Mouse (Mus musculus): ENCODE measurements at regions not wholly inside any gene's neighbourhood (a gene's known extent, or its start where the extent isn't known, plus 50 kb on each side); places are given as distances from the start of the nearest gene placed in this dataset.
A peak's percentile ranks its signal among the peaks of the same experiment; 100 is the strongest.

DNA sequence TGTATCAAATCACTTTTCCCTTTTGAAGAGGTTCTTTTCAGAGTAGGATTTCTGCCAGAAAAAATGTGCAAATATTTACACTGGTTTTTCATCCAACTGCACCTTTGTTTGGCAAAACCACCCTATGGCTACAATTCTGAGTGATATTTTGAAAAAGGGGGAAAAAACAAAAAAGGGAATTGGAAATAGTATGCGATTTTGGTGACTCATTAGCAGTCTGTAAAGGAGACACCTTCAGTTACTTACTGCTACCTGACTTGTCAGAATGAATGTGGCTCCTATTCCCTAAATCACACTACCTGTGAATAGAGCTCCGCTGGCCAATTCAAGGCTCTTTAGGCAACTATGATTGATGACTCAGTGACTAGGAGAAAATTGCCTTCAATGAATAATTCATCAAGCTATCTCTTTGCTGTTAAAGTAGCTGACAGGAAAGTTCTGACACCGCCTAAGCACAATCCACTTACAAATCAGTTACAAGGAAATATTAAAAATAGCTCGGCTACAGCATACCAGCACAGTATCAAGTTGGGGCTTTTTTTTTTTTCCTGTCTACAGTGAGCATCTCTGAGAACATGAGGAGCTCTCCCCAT lies 560.8 kb downstream of the Gm43517 start:
- no peak for DNase-seq (ENCODE audit: inconsistent age in 2 of 2, low spot score in 1 of 2)

- DNase-seq (ENCODE audit: inconsistent age in 2 of 2, low spot score in 1 of 2) = no peak
Measured at GRCm38 (mm10) chr12:49946752-49947260, 561.8 kb downstream of the Gm43517 start.

DNA sequence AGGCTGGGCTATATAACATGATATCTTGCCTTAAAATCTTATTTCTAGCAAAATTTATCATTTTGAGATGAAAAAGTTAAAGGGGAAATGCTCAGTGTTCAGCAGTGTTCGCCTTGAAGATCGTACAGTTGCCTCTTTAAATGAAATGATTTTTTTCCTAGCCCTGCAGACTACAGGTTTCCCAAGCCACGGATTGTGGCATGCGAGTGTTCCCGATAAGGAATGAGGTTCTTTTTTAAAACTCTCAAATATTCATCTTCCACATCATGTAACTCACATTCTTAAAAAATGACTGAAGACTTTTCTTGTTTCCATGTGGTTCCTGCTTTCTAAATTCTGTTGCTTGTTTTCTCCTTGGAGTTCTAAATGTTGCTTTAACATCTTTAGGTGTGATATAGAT lies 566.0 kb downstream of the Gm43517 start:
- DNase-seq (ENCODE audit: inconsistent age in 2 of 2, low spot score in 1 of 2) = no peak

DNA sequence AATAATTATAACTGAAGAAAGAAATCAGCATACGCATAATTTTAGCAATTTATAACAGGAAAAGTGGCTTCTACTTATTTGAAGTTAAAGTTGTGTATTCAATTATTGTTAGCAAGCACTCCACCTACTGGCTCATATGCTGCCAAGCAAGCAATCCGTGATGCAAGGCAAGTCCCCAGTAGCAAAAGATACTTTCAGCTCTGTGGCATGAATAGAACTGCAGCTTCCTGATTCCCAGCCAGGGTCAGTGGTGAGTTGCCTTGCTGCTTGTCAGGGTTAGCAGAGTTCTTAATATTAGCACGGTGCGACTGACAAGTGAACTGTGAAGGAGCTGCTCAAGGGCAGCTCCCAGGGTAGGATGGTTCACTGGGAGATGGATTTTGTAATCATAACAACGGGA lies 566.8 kb downstream of the Gm43517 start:
- DNase-seq (ENCODE audit: inconsistent age in 2 of 2, low spot score in 1 of 2) = peak; percentile 6 to 66

GRCm38 (mm10) chr12:49968072-49968471 lies 583.1 kb downstream of the Gm43517 start:
- peak in 1 of 2 experiments; percentile 65 for DNase-seq (ENCODE audit: inconsistent age in 2 of 2, low spot score in 1 of 2)

GRCm38 (mm10) chr12:49969546-49969945 lies 584.6 kb downstream of the Gm43517 start:
- DNase-seq (ENCODE audit: inconsistent age in 2 of 2, low spot score in 1 of 2) = no peak

DNA sequence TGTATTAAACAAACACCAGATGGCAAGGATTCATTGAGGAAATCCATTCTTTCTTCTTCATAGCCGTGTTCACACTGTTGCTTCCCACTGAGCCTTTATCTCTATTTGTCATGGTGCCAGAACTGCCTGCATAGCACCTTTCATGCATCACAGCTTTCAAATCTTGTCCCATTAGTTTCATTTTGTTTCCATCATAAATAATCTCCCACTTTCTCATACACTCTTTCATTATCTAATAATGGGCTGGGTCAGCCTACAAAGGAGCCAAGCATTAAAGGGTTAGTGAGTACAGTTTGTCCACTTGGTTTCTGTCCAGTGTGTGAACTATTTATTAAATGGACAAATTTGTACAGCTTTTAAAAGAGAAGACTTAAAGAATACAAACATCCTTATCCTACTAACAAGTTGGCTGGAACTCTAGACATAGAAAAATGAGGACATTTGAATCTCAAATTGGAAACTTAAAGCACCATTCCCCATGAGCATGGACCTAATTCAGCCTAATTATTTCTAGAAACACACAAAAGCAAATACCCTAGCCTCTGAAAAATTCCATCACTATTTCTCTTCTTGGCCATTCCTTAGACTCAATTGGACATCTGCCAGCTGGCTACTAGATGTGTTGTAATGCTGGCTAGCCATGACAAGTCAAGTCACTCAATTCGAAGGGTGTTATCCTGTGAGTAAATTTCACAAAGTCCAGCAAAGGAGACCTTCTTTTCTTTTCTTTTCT lies 589.8 kb downstream of the Gm43517 start:
- no peak for DNase-seq (ENCODE audit: inconsistent age in 2 of 2, low spot score in 1 of 2)

DNA sequence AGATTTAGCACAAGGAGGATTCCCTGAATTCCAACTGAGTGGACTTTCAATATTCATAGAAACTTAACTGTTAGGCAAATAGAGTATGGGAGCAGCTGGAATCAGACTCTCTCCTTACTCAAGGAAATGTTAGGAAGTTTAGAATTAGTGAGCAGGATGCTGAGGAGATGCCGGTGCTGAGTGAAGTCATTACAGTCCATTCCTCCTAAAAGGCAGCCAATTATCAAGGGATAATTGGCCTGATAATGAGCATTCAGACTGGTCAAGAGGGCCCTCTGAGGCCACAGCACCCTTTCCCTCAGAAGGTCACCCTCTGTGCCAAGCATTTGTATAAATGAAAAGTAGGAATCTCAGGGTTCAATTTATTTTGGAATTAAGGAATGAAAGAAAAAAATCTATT lies 590.6 kb downstream of the Gm43517 start:
- no peak for DNase-seq (ENCODE audit: inconsistent age in 2 of 2, low spot score in 1 of 2)

- DNase-seq (ENCODE audit: inconsistent age in 2 of 2, low spot score in 1 of 2) = no peak
Measured at GRCm38 (mm10) chr12:49992501-49993079, 607.6 kb downstream of the Gm43517 start.

DNA sequence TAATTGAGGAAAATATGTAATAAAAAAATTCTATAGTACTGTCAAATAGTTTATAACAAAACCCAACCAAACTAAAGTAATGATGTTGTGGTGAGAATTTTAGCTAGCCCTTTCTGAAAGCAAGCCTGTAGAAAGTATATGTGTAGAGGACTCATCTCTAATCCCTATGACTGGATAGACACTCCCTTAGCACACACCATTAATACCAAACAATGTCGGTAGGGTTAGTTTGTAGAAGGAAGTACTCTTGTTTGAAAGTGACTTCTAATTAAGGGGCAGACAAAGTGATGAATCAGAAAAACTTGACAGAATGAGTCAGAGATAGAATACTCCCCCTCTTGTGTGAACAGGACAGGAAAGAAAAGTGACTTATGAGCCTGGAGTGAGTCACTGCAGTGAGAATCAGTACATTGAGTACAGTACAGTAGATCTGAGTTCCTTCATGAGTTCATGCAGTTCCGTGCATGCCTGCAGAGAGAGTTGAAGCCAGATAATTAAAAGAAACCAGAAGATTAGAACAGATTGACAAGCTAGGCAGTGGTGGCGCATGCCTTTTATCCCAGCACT lies 610.0 kb downstream of the Prkd1 start:
- DNase-seq (ENCODE audit: inconsistent age in 2 of 2, low spot score in 1 of 2) = peak in 1 of 2 experiments; percentile 8

- DNase-seq (ENCODE audit: inconsistent age in 2 of 2, low spot score in 1 of 2) = no peak
Measured at GRCm38 (mm10) chr12:50061286-50061685, 587.6 kb downstream of the Prkd1 start.

DNA sequence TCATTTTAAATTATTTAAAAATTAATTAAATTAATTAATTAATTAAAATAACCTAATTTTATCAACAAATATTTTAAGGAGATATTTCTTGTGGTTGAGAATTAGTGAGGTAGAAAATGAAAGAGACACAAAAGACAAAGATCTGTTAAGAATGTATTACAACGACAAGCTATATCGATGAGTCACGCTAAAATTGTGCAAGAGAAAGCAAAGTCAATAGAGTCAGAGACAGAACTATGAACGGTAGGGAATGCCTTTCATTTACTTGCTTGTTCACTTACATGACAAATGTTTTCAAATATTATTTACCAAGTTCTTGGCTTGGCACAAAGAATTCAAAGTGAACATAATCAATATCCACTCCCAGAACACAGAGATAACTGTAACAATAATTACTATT lies 582.5 kb downstream of the Prkd1 start:
- DNase-seq (ENCODE audit: inconsistent age in 2 of 2, low spot score in 1 of 2) = no peak

GRCm38 (mm10) chr12:50071797-50072196 lies 577.1 kb downstream of the Prkd1 start:
- no peak for DNase-seq (ENCODE audit: inconsistent age in 2 of 2, low spot score in 1 of 2)

DNA sequence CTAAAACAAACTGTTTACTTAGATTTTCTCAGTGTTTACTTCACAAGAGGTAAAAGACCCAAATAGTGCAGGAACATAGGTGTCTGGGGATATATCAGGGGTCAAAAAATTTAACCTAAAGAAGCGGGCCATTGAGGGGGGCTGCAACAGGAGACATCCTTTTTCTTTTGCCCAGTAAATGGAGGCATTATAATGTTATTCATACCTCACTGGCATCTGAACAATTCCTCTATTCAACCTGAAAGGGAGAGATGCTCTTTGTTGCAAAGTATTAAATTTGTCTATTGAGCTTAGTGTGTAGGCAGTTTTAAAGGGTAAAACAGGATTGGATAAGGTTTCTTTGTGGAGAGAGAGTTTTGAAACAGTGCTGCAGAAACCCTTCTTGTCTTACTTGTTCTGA lies 576.5 kb downstream of the Prkd1 start:
- DNase-seq (ENCODE audit: inconsistent age in 2 of 2, low spot score in 1 of 2) = no peak

GRCm38 (mm10) chr12:50073684-50074083 lies 575.2 kb downstream of the Prkd1 start:
- DNase-seq (ENCODE audit: inconsistent age in 2 of 2, low spot score in 1 of 2) = peak in 1 of 2 experiments; percentile 20

- DNase-seq (ENCODE audit: inconsistent age in 2 of 2, low spot score in 1 of 2) = no peak
Measured at GRCm38 (mm10) chr12:50081157-50081556, 567.7 kb downstream of the Prkd1 start.

- DNase-seq (ENCODE audit: inconsistent age in 2 of 2, low spot score in 1 of 2) = no peak
Measured at GRCm38 (mm10) chr12:50081571-50081970, 567.3 kb downstream of the Prkd1 start.

DNA sequence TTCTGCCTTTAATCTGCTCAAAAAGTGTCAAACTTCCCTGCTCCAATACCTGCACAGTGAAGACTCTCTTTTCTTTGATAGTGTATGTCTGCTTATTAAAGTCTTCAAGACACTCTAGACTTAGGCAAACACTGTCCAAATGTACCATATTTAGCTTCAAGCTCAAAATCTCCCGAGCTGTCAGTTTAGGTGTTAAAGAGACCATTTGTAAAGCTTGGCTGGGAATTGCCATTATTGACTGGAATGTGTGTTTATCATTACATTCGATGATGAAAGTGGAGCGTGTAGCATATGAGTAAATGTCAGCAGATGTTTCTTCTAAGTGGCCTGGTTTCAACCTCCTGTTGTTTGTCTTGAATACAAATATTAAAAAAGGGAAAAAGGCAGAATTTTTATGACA lies 564.4 kb downstream of the Prkd1 start:
- DNase-seq (ENCODE audit: inconsistent age in 2 of 2, low spot score in 1 of 2) = no peak

DNA sequence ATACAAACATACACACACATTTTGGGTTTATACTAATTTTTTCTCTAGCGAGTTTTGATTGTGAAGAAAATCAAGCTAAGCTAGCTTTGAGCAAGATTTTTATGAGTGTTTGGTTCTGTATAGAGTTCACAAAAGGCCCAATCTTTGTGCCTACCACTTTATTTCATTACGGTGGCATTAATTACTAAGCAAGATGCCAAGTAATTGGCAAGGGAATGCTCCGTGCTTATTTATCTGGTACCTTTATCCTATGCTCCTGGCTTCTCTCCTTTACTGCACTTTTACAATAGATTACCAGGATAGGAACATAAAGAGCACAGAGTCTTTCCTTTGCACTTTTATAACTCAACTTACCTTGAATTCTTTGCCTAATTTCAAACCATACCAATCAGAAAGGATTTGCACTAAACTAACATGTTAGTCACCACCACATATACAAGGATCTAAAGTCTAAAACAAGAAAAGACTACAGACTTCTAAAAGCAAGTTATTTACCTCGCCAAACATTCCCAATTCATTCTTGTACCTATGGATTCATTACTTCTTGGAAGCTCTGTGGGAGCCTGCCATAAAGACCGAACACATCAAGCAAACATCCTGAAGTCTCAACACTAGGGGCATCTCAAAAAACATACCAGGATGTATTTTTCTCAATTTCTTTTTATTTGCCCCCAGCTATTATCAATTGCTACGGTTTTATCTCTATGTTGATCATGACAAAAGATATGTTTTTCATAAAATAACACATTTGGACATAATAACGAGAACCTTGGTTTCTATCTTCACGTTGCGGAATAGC lies 537.5 kb downstream of the Prkd1 start:
- DNase-seq (ENCODE audit: inconsistent age in 2 of 2, low spot score in 1 of 2) = no peak

DNA sequence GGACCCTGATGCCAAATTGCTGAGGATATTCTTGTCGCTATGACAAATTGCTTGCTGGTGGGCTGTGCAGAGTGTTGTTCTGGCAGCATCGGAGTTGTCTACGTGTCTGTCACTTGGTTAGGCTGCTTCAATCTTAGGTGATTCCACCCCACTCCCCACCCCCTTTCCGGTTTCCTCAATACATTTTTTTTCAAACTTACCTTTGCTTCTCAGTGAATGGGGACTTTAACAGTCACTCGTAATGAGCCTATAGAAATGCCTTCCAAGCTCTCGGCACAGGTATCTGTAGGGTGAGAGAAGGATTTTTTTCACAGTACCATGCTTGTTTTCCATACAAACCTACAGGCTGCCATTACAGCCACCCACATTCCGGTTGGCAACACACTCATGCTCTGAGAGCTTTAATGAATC lies 536.8 kb downstream of the Prkd1 start:
- DNase-seq (ENCODE audit: inconsistent age in 2 of 2, low spot score in 1 of 2) = no peak

DNA sequence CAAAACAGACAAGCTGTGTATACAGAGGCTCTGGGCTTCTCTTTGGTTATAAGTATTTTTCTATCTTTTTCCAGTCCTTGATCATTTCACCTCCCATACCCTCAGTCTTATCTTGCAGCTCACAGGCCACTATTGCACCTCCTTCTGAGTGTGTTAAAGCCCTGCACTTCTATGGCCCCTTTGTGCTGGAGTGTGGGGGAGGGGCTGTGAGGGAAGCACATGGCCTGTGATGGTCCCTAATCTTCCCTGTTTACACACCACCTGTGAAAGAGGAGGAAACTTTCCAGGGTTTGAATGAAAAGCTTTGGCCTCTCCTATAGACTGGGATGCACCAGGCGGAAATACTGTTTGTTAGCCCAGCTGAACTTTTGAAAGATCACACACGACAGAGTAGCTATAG lies 533.0 kb downstream of the Prkd1 start:
- DNase-seq (ENCODE audit: inconsistent age in 2 of 2, low spot score in 1 of 2) = no peak

All from adrenal gland, adult (tissue).